Mouse (Mus musculus) liver, embryonic 16.5 days (tissue): ENCODE data around the gene Kdm6b. TPM values are rescaled to one million over a fixed set of nuclear protein-coding genes. Genes with fewer than 3 reads are reported as not detected.

ENCODE experiments used
- ATAC-seq: fragments of 200-750 bp; cut with Nextera tagmentation; 2 replicates; pipeline ENCODE4 v1.8.0; 2017; ENCODE audit warnings: low read depth, mild to moderate bottlenecking, moderate number of reproducible peaks, moderate library complexity
- H3K27ac ChIP-seq: fragments of 300-500 bp; sonication (generic); 2 replicates; pipeline ENCODE4 v1.5.1; 2014; ENCODE audit warnings: mild to moderate bottlenecking, low read length
- H3K27me3 ChIP-seq: fragments of 300-500 bp; sonication (generic); 2 replicates; pipeline ENCODE4 v1.6.1; 2014; ENCODE audit warnings: low read depth, low read length, mixed read lengths; ENCODE audit not compliant: control insufficient read depth, insufficient read depth
- H3K36me3 ChIP-seq: fragments of 300-500 bp; sonication (generic); 2 replicates; pipeline ENCODE4 v1.6.1; 2014; ENCODE audit warnings: mild to moderate bottlenecking; ENCODE audit not compliant: control insufficient read depth, insufficient read depth
- H3K4me1 ChIP-seq: fragments of 300-500 bp; sonication (generic); 2 replicates; pipeline ENCODE4 v1.6.1; 2014; ENCODE audit warnings: low read depth, low read length, mixed read lengths; ENCODE audit not compliant: control insufficient read depth
- H3K4me2 ChIP-seq: fragments of 300-500 bp; sonication (generic); 2 replicates; pipeline ENCODE4 v1.6.1; 2014; ENCODE audit warnings: low read depth, low read length, mixed read lengths
- H3K4me3 ChIP-seq: fragments of 300-500 bp; sonication (generic); 2 replicates; pipeline ENCODE4 v1.5.1; 2014; ENCODE audit warnings: low read depth, mild to moderate bottlenecking, low read length
- H3K9ac ChIP-seq: fragments of 300-500 bp; sonication (generic); 2 replicates; pipeline ENCODE4 v1.6.1; 2014; ENCODE audit warnings: low read depth, low read length
- H3K9me3 ChIP-seq: fragments of 300-500 bp; sonication (generic); replicated peaks from 2 replicates; pipeline ENCODE4 v1.6.1; 2016; ENCODE audit warnings: low read length; ENCODE audit not compliant: control insufficient read depth
- WGBS: fragments of 180-500 bp; shearing (Covaris S2); extraction: QIAGEN DNeasy Blood & Tissue Kit; methylation state at CpG from one replicate; pipeline ENCODE4 v1.1.7; 2014; ENCODE audit not compliant: insufficient replicate concordance; 5-methylcytosine and 5-hydroxymethylcytosine counted together
- polyA plus RNA-seq: library from polyadenylated mRNA; unstranded; fragments of >200 nt; fragmentation: Nextera tagmentation; extraction: Ambion mirVana; gene quantifications from 2 replicates; pipeline ENCODE4 v1.2.1, GENCODE M21; 2015

Gene Kdm6b
- polyA plus RNA-seq, 1 experiment from 2014 or later, result 4.1 TPM

DNA sequence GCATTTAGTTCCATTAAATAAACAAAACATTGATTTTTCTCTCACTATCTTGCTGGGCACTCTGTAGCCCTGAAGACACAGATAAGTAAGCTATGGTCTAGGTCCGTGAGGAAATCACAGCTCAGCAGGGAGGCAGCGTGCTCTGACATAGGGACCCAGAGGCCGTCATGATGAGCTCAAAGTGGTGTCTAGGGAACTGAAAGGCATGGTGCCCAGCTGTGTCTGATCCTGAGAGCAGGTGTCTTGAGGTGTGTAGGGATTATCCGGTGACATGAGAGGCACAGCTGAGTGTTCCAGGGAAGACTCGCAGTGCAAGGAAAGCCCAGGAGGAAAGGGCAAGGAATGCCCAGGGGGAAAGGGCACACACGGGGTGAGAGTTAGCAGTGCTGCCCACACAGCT lies 19.7 kb upstream of the Kdm6b start:
- Histone ChIP-seq H3K36me3 (no peaks in the 10 kb centered on the region), H3K27ac (no peak overlapping the region), H3K4me1 (peaks cover 6% of the 10 kb centered on the region; the same call in 1 of the 2 replicates), H3K9ac (no peak overlapping the region), H3K4me2 (no peak overlapping the region), H3K9me3 (no peaks in the 10 kb centered on the region), H3K27me3 (peaks cover 6% of the 10 kb centered on the region; the same call in 1 of the 2 replicates), H3K4me3 (no peak overlapping the region)
- no peak for ATAC-seq
- WGBS, result 56% methylated on average over 6 of the region's 6 CpGs

DNA sequence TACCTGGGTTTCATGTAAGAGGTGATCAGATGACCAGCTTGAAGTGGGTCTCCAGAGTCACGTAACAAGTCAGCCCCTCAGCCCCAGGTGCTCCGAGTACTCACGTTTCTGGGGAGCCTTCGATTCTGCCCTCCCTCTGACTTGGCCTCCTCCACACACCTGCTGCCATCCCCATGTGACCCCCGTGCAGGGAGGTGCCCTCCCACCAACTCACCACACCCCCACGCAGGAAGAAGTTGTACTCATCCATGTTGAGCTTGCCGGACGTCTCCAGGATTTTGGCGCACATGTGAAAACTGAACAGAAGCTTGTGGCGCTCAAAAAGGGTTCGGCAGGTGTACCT lies 19.1 kb upstream of the Kdm6b start:
- Histone ChIP-seq H3K9me3 (no peaks in the 10 kb centered on the region), H3K27me3 (peaks cover 6% of the 10 kb centered on the region; the same call in 1 of the 2 replicates), H3K4me1 (peaks cover 6% of the 10 kb centered on the region; the same call in 1 of the 2 replicates), H3K36me3 (no peaks in the 10 kb centered on the region), H3K4me3 (no peak overlapping the region), H3K9ac (no peak overlapping the region), H3K4me2 (no peak overlapping the region), H3K27ac (no peak overlapping the region)
- 61% methylated on average over 11 of the region's 11 CpGs for WGBS
- no peak for ATAC-seq

DNA sequence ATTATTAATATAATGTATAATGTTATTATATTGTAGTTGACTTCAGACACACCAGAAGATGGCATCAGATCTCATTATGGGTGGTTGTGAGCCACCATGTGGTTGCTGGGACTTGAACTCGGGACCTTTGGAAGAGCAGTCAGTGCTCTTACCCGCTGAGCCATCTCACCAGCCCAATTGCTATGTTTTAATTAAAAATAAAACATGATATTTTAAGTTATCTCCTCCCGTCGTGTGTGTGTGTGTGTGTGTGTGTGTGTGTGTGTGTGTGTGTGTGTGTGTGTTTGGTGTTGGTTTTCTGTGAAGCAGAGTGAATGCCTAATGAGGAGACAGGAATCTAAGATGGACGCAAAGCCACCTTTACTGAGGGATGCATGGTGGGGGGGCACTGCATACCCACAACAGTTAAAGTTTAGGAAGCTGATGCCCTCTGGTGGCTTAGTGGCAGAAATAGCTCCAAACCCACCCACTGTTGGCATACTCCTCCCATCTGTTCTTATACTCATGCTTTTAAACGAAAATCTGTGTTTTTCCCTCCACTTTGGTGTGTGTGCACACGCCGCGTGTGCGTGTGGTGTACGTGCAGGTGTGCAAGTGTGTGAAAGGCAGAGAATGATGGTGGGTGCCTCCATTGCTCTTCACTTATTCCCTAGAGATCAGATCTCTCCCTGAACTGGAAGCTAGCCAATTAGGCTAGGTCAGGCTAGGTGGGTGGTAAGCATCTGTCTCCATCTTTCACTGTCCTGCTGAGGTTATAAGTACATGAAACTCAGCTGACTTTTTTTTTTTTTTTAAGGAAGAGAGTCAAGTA lies 18.6 kb upstream of the Kdm6b start:
- Histone ChIP-seq H3K27me3 (peaks cover 6% of the 10 kb centered on the region; the same call in 1 of the 2 replicates), H3K9me3 (no peaks in the 10 kb centered on the region), H3K4me1 (peaks cover 6% of the 10 kb centered on the region; the same call in 1 of the 2 replicates), H3K4me2 (no peak overlapping the region), H3K9ac (no peak overlapping the region), H3K36me3 (no peaks in the 10 kb centered on the region), H3K4me3 (no peak overlapping the region), H3K27ac (no peak overlapping the region)
- peak; percentile 59 for ATAC-seq
- 24% methylated on average over 11 of the region's 11 CpGs for WGBS

DNA sequence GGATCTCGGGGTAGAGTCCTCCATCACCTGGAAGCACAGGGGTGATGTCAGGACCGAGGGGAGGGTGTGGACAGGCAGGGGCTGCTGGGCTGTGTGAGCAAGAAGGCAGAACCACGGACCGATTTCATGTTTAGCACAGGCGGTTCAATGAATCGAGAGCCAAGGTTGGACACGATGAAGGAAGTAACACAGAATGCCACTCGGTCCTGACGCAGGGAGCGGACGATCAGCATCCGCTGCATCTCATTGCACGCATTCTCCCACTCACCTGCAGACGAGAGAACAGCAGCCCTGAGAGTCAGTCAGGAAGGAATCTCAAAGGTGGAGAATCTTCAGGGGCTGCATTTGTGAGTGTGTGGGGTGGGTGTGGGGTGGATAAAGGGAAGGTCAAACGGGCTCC lies 17.2 kb upstream of the Kdm6b start:
- H3K9me3 ChIP-seq, result no peaks in the 10 kb centered on the region
- H3K4me2 ChIP-seq, result no peak overlapping the region
- ATAC-seq, result no peak
- H3K36me3 ChIP-seq, result no peaks in the 10 kb centered on the region
- H3K9ac ChIP-seq, result no peak overlapping the region
- H3K27me3 ChIP-seq, result peaks cover 6% of the 10 kb centered on the region; the same call in 1 of the 2 replicates
- H3K27ac ChIP-seq, result no peak overlapping the region
- H3K4me1 ChIP-seq, result peaks cover 12% of the 10 kb centered on the region
- H3K4me3 ChIP-seq, result no peak overlapping the region
- 78% methylated on average over 15 of the region's 15 CpGs for WGBS

DNA sequence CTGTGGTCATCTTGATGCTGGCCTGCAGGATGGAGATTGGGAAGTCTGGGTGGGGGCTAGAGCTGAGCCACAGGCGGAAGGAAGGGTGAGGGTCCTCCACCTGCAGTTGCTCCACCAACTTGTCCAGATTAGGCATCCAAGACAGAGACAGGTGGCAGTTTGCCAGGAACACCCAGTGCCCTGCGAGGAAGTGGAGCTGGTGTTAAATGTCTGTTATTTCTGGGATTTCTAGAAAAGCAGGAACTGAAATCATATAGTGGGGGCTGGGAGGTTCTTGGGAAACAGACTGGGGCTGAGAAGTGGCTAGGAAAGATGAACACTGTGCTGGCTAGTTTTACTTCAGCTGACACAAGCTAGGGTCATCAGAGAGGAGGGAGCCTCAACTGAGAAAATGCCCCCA lies 15.8 kb upstream of the Kdm6b start:
- 27% methylated on average over 2 of the region's 2 CpGs for WGBS
- H3K27ac ChIP-seq, result no peak overlapping the region
- no peaks in the 10 kb centered on the region for H3K36me3 ChIP-seq
- H3K27me3 ChIP-seq, result peaks cover 6% of the 10 kb centered on the region; the same call in 1 of the 2 replicates
- no peak overlapping the region for H3K4me3 ChIP-seq
- H3K4me1 ChIP-seq, result peaks cover 12% of the 10 kb centered on the region
- H3K9me3 ChIP-seq, result no peaks in the 10 kb centered on the region
- no peak for ATAC-seq
- H3K4me2 ChIP-seq, result no peak overlapping the region
- H3K9ac ChIP-seq, result no peak overlapping the region

DNA sequence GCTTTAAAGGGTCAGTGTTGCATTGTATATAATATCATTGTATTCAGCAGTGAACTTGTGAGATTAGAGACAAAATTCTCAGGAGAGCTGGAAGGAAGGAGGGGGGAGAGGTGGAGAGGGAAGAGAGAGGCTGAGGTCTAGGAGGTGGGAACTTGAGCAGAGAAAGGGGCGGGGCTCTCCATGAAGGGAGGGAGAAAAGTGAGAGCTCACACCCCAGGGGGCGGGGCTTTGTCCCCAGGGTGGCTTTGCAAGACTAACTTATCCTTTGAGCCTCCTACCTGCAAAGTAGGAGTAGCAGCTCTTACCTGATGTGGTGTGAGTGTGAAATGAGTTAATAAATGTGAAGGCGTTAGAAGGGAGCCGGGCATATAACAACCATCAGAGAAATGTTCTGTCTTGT lies 15.3 kb upstream of the Kdm6b start:
- Histone ChIP-seq H3K4me1 (peaks cover 12% of the 10 kb centered on the region), H3K27me3 (peaks cover 3% of the 10 kb centered on the region; the same call in 1 of the 2 replicates), H3K4me3 (no peak overlapping the region), H3K4me2 (no peak overlapping the region), H3K9ac (no peak overlapping the region), H3K9me3 (no peaks in the 10 kb centered on the region), H3K27ac (no peak overlapping the region), H3K36me3 (no peaks in the 10 kb centered on the region)
- 21% methylated on average over 4 of the region's 4 CpGs for WGBS
- no peak for ATAC-seq

DNA sequence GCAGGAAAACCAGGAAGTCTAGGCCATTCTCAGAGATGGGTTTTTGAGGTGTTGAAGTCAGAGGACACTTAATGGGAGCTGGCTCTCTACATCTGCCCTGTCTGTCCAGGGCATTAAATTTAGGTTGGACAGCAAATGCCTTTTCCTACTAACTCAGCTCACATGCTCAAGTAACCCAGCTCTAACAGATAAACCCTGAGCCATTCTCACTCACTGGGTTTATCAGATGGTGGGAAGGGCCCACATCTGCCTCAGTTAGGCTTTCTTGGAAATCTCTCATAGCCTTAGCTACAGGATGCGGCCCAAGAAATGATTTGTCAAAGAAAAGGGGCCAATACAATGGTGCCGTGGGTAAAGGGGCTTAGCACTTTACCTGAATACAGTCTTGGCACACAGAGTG lies 12.8 kb upstream of the Kdm6b start:
- H3K27ac ChIP-seq, result no peak overlapping the region
- 31% methylated on average over 2 of the region's 2 CpGs for WGBS
- H3K27me3 ChIP-seq, result peaks cover 13% of the 10 kb centered on the region
- H3K9me3 ChIP-seq, result no peaks in the 10 kb centered on the region
- H3K4me3 ChIP-seq, result no peak overlapping the region
- H3K4me1 ChIP-seq, result peaks cover 12% of the 10 kb centered on the region
- H3K36me3 ChIP-seq, result no peaks in the 10 kb centered on the region
- no peak for ATAC-seq
- no peak overlapping the region for H3K9ac ChIP-seq
- H3K4me2 ChIP-seq, result no peak overlapping the region

DNA sequence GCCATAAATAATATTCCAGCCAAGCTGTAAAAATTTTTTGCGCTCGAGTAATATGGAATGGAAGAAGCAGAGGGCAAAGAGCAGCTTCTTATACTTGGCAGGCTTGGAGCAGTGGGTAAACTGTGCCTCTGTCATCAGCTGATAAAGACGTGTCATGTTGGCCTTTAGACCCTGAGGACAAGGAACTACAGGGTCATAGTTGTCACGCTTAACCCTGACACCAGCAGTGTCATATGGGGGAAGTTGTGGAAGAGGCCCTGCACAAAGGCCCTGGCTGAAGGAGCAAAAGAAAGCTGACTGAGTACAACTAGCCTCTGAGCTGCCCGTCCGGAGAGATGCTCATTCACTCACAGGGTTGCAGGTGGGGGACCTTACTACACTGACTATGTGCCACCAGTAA lies 10.4 kb upstream of the Kdm6b start:
- peaks cover 33% of the 10 kb centered on the region for H3K4me1 ChIP-seq
- WGBS, result 29% methylated on average over 6 of the region's 6 CpGs
- H3K27me3 ChIP-seq, result peaks cover 26% of the 10 kb centered on the region
- no peak for ATAC-seq
- no peak overlapping the region for H3K4me3 ChIP-seq
- H3K4me2 ChIP-seq, result no peak overlapping the region
- no peak overlapping the region for H3K9ac ChIP-seq
- no peaks in the 10 kb centered on the region for H3K9me3 ChIP-seq
- H3K36me3 ChIP-seq, result no peaks in the 10 kb centered on the region
- no peak overlapping the region for H3K27ac ChIP-seq

DNA sequence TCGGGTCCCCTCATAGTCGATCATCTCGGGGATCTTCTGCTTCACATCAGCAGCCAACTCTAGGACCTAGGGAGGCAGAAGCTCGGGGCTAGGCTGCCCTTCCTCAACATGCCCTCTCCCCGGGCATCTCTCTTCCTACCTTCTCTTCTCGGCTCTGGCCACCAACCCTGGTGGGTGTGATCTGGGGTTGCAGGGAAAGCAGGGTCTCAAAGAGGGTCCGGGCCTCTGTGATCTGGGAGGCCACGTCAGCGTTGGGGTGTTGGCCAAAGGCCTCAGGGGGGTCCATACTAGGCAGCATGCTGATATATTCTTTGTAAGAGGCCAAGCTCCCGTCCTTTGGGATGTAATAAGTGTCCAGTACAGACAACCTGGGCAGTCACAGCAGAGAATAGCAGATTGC lies 9.4 kb upstream of the Kdm6b start:
- Histone ChIP-seq H3K27me3 (peaks cover 36% of the 10 kb centered on the region), H3K4me3 (no peak overlapping the region), H3K4me2 (no peak overlapping the region), H3K9me3 (no peaks in the 10 kb centered on the region), H3K36me3 (no peaks in the 10 kb centered on the region), H3K9ac (no peak overlapping the region), H3K4me1 (peaks cover 40% of the 10 kb centered on the region), H3K27ac (no peak overlapping the region)
- ATAC-seq, result no peak
- WGBS, result 67% methylated on average over 10 of the region's 10 CpGs
